Mouse (Mus musculus): Measurements from ENCODE around the gene Parp3. TPM values are rescaled to one million over a fixed set of nuclear protein-coding genes. Genes with fewer than 3 reads are reported as not detected.
A peak's percentile ranks its signal among the peaks of the same experiment; 100 is the strongest.

Parp3 gene
- total and polyA plus RNA-seq, 3 experiments: 2.2 to 5.0 TPM; not detected in 1

DNA sequence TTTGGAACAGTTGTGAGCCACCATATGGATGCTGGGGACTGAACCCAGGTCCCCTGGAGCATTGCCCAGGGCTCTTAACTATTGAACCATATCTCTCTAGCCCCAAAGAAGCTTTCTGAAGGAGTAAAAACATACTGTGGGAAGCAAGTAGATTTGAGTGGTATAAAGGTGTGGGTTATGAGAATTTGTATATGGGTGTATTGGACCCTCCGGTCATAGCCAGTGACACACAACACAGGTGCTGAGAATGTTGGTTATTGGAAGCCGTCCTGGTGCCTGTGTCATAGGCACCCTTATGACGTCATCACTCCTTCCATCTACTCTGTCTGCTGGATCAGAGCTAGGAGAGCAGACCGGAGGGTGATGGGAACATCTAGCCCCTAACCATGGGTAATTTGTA, 37.5 kb upstream of the Parp3 start, which contains the start of gene Iqcf5:
Iqcf5 (plus strand) TSS at position 301 of the 400 bp plus-strand sequence.
- H3K9ac ChIP-seq (ENCODE audit: control insufficient read depth, low read depth, low read length, poor library complexity, severe bottlenecking): no peak within 1 kb of the TSS
- no peak within 1 kb of the TSS for H3K4me3 ChIP-seq (ENCODE audit: control insufficient read depth in 1 of 2, insufficient read depth in 1 of 2, low read depth in 2 of 2, low read length in 2 of 2)
- no peak for TF ChIP-seq ZC3H11A (IDR thresholded peaks at IDR 0.05; ENCODE audit: low read depth, low read length)
- TF ChIP-seq ETS1 (IDR thresholded peaks at IDR 0.05; ENCODE audit: low read depth, low read length): no peak
- no peak for TF ChIP-seq EP300 (IDR thresholded peaks at IDR 0.05; ENCODE audit: low read depth in 1 of 2, low read length in 2 of 2)

GRCm38 (mm10) chr9:106513566-106513965, 36.8 kb upstream of the Parp3 start:
- TF ChIP-seq CHD1 (IDR thresholded peaks at IDR 0.05; ENCODE audit: low read depth, low read length) (no peak), USF2 (IDR thresholded peaks at IDR 0.05; ENCODE audit: borderline replicate concordance in 1 of 2, insufficient read depth in 1 of 2, low read depth in 1 of 2, low read length in 2 of 2) (no peak), POLR2A (IDR thresholded peaks at IDR 0.05; ENCODE audit: control insufficient read depth in 1 of 2, insufficient read depth in 1 of 2, low read depth in 1 of 2, low read length in 2 of 2, poor library complexity in 1 of 2) (no peak), BHLHE40 (IDR thresholded peaks at IDR 0.05; ENCODE audit: borderline replicate concordance, low read depth, low read length) (no peak), RCOR1 (IDR thresholded peaks at IDR 0.05; ENCODE audit: low read depth, low read length) (no peak), POLR2AphosphoS2 (IDR thresholded peaks at IDR 0.05; ENCODE audit: low read length) (no peak), HCFC1 (IDR thresholded peaks at IDR 0.05; ENCODE audit: low read depth, low read length) (no peak)
- H3K79me2 ChIP-seq (ENCODE audit: control insufficient read depth, insufficient read depth, low read length, poor library complexity): no peaks in the 10 kb centered on the region
- no peak for DNase-seq (ENCODE audit: low read depth, low spot score)
- peaks cover 0 to 9% of the 10 kb centered on the region in 2 experiments; a peak in 2 of 4 replicates for H3K4me1 ChIP-seq (ENCODE audit: control insufficient read depth in 1 of 2, insufficient read depth in 2 of 2, low read length in 2 of 2)
- H3K4me3 ChIP-seq (ENCODE audit: control insufficient read depth in 1 of 2, insufficient read depth in 1 of 2, low read depth in 2 of 2, low read length in 2 of 2): no peak overlapping the region
- no peaks in the 10 kb centered on the region for H3K9me3 ChIP-seq (replicated peaks; ENCODE audit: insufficient read depth, low read length)
- 0 out of 4 replicates have a peak, but pooled peaks cover 0 to 3% of the 10 kb centered on the region in 2 experiments for H3K27me3 ChIP-seq (ENCODE audit: control insufficient read depth in 1 of 2, insufficient read depth in 2 of 2, low read length in 2 of 2)
- H3K36me3 ChIP-seq (ENCODE audit: control insufficient read depth in 1 of 2, insufficient read depth in 2 of 2, low read length in 2 of 2): peaks cover 0 to 5% of the 10 kb centered on the region in 2 experiments; a peak in 2 of 4 replicates
- no peak overlapping the region for H3K9ac ChIP-seq (ENCODE audit: control insufficient read depth, low read depth, low read length, poor library complexity, severe bottlenecking)
- H3K27ac ChIP-seq (ENCODE audit: control insufficient read depth, low read depth, low read length): no peak overlapping the region

More for the DNA sequence above, 37.5 kb upstream of the Parp3 start, which contains the start of gene Iqcf5:
- H3K9me3 ChIP-seq (replicated peaks; ENCODE audit: insufficient read depth, low read length): no peaks in the 10 kb centered on the region
- DNase-seq (ENCODE audit: low read depth, low spot score): no peak
- no peak within 1 kb of the TSS for H3K27ac ChIP-seq (ENCODE audit: control insufficient read depth, low read depth, low read length)
- H3K27me3 ChIP-seq (ENCODE audit: control insufficient read depth in 1 of 2, insufficient read depth in 2 of 2, low read length in 2 of 2): 0 out of 4 replicates have a peak, but pooled peaks cover 0 to 3% of the 10 kb centered on the region in 2 experiments
- peaks cover 0 to 6% of the 10 kb centered on the region in 2 experiments; a peak in 2 of 4 replicates for H3K36me3 ChIP-seq (ENCODE audit: control insufficient read depth in 1 of 2, insufficient read depth in 2 of 2, low read length in 2 of 2)
- H3K79me2 ChIP-seq (ENCODE audit: control insufficient read depth, insufficient read depth, low read length, poor library complexity): no peaks in the 10 kb centered on the region
- H3K4me1 ChIP-seq (ENCODE audit: control insufficient read depth in 1 of 2, insufficient read depth in 2 of 2, low read length in 2 of 2): peaks cover 0 to 13% of the 10 kb centered on the region in 2 experiments; a peak in 2 of 4 replicates

- TF ChIP-seq GABPA (IDR thresholded peaks at IDR 0.05; ENCODE audit: low read depth, low read length): no peak
- no peak for TF ChIP-seq MYB (IDR thresholded peaks at IDR 0.05; ENCODE audit: low read depth, low read length)
- TF ChIP-seq CHD1 (IDR thresholded peaks at IDR 0.05; ENCODE audit: low read depth, low read length): no peak
- no peak for TF ChIP-seq KAT2A (conservative IDR thresholded peaks at IDR 0.05; ENCODE audit: low read depth, low read length)
- TF ChIP-seq GATA1 (IDR thresholded peaks at IDR 0.05; ENCODE audit: low read depth, low read length): peak; percentile 54
- 0 out of 2 replicates have a peak overlapping the region, but pooled peaks have one; percentile 15 for H3K9ac ChIP-seq (ENCODE audit: control insufficient read depth, low read depth, low read length, poor library complexity, severe bottlenecking)
- H3K4me1 ChIP-seq (ENCODE audit: control insufficient read depth in 1 of 2, insufficient read depth in 2 of 2, low read length in 2 of 2): peaks cover 0 to 9% of the 10 kb centered on the region in 2 experiments; a peak in 2 of 4 replicates
- no peak overlapping the region for H3K4me3 ChIP-seq (ENCODE audit: control insufficient read depth in 1 of 2, insufficient read depth in 1 of 2, low read depth in 2 of 2, low read length in 2 of 2)
- peak; percentile 76 for DNase-seq (ENCODE audit: low read depth, low spot score)
- H3K79me2 ChIP-seq (ENCODE audit: control insufficient read depth, insufficient read depth, low read length, poor library complexity): no peaks in the 10 kb centered on the region
- no peaks in the 10 kb centered on the region for H3K9me3 ChIP-seq (replicated peaks; ENCODE audit: insufficient read depth, low read length)
- H3K27me3 ChIP-seq (ENCODE audit: control insufficient read depth in 1 of 2, insufficient read depth in 2 of 2, low read length in 2 of 2): peaks cover under 1 to 3% of the 10 kb centered on the region in 2 experiments; a peak in 2 of 4 replicates
- peaks cover 0 to 5% of the 10 kb centered on the region in 2 experiments; a peak in 2 of 4 replicates for H3K36me3 ChIP-seq (ENCODE audit: control insufficient read depth in 1 of 2, insufficient read depth in 2 of 2, low read length in 2 of 2)
- H3K27ac ChIP-seq (ENCODE audit: control insufficient read depth, low read depth, low read length): no peak overlapping the region
These were observed 36.1 kb upstream of the Parp3 start for GRCm38 (mm10) chr9:106512729-106513450.
